Mouse (Mus musculus) gastrocnemius, postnatal 10 days (tissue): ENCODE data around the gene Rgs12. TPM values are rescaled to one million over a fixed set of nuclear protein-coding genes. Genes with fewer than 3 reads are reported as not detected.

Experiments
- DNase-seq: peaks from one replicate; pipeline ENCODE4 v3.0.0; 2021; ENCODE audit warnings: mixed read lengths
- total RNA-seq, 2 experiments: library from RNA; stranded (reverse); gene quantifications; 2 replicates each; pipeline ENCODE4 v1.2.3; 2021

Rgs12 gene
- total RNA-seq, 2 experiments from 2014 or later = 13.7 to 16.6 TPM

DNA sequence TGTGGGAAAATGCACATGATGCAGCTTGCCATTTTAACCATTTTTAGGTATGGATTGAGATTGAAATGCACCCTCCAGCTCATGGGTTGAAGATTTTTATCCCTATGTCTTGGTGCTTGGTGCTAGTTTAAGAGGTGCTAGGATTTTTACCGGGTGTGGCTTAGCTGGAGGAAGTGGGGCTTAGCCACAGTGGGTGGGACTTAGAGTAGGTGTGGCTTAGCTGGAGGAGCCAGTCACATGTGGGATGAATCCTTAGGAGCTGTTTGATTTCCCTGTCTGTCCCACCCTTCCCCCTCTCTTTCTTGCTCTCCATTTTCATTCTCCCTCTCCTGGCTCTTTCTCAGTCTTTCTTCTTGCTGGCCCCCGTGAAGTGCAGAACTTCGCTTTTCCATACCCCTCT is 32.5 kb downstream of the Rgs12 start:
- DNase-seq = no peak

DNA sequence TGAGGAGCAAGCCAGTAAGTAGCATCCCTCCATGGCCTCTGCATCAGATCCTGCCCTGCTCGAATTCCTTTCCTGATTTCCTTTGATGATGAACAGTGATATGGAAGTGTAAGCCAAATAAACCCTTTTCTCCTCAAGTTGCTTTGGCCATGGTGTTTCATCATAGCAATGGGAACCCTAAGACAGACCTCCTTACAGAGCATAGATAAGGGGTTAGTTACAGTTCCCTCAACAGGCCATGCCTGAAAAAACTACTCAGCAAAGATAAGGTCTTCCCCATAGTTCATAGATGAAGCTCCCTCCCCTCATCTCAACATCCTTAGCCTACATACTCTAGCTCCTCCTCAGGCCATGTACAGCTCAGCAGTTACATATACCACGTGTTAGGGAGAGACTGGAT is 35.7 kb downstream of the Rgs12 start:
- DNase-seq = no peak

DNA sequence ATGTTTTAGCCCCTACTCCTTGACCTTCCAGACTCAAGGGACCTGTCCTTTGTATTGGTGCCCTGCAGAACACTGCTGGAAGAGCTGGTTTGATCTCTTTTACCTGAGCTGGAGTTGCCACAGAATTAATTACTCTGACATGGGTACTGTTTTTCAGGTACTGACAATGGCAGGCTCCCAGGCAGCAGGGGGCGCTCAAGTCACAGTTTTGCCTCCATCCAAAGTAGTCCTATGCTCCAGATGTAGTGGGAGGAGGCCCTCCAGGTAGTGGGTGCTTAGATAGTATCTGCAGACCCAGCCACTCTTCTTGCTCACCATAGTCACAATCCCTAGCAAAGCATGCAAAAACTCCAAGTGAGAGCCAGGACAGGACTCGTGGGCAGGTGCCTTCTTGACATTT is 36.6 kb downstream of the Rgs12 start:
- DNase-seq = peak; percentile 87

DNA sequence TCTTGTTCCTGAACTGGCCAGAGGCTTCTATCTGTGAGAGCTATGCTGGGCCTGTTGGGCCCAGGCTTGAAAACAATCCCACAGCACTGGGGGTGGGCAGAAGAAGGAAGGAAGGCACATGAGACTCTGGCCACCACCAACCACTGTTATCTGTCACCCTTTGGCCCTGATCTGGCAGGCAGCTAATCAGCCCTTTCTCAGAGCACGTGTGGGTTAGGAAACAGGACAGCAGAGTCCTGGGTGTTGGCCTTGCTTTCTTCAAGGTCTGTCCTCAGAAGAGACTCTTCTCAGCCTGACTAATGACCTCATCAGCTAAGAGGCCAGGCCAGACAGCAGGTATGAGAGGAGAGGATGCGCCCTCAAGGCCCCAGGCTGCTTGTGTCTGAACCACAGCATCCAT is 38.2 kb downstream of the Rgs12 start:
- DNase-seq = no peak

DNA sequence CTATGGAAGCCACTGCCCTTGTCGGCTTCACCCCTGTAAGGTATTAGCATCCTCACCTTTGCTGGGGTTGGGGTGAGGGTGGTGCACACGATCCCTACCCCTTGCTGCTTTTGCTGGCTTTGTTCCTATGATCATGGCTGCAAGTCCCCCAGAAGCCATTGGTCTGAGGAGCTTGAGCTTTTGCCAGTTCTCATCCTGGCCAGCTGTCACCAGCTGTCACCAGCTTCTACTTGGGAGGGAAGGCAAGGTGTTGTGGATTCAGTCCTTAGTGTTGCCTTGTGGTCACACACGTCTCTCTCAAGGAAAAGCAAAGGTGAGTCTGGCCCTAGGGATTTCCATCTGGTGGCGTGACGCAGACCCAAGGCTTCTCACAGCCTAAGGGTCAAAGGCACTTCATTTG is 39.4 kb downstream of the Rgs12 start:
- DNase-seq = no peak

DNA sequence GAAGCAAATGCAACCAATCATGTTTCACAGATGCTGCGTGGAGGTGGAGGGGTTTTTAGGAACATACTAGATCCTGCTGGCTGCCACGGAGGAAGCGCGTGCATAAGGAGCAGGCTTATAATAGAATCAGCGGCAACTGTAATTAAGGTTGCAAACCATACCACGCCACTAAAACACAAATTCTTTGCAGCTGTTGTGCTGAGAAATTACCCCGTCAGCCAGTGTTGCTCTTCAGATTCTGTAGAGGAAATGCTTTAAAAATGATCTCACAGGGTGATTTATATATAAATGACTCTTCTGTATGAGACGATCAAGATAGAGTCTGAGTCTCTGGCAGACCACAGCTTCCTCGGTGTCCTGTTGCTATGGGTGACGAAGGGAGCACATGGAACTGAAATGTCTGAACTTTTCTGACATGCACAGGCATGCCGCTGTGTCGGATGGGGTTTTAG is 40.1 kb downstream of the Rgs12 start:
- no peak for DNase-seq

DNA sequence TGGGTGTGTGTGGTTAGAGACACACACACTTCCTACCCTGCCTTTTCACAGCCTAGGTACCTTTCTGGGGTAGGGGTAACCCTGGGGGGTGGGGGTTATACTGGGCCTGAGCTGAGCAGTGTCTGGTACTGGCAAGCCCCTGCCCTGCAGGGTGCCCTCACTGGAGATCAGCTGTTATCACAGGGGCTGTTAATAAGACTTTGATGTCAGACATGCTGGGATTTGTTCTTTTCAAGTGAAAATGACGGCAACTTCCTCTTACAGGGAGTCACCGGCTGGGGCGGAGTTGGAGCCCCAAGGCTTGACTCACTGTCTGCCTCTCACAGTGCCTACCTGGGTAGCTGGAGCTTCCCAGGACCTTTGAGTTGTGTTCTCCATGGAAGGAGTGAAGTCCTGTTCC is 49.5 kb downstream of the Rgs12 start:
- DNase-seq = no peak

DNA sequence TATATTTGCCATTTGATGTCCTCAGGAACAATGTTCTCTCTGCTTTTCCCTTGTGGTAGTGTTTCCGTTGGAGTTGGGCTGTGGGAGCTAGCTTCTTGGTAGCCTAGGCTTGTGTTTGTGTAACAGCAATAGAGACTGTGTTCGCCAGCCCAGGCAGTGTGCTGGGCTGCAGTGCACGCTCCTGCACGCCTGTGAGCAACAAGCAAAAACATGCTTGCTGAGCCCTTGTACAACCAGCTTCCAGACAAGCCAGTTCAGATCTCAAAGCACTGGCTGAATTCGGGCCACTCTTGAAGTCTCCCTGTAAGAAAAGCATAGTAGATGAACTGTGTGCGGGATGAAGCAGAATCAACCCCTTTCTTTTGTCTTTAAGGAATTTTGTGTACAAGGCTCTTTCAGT is 50.0 kb downstream of the Rgs12 start:
- DNase-seq = no peak

DNA sequence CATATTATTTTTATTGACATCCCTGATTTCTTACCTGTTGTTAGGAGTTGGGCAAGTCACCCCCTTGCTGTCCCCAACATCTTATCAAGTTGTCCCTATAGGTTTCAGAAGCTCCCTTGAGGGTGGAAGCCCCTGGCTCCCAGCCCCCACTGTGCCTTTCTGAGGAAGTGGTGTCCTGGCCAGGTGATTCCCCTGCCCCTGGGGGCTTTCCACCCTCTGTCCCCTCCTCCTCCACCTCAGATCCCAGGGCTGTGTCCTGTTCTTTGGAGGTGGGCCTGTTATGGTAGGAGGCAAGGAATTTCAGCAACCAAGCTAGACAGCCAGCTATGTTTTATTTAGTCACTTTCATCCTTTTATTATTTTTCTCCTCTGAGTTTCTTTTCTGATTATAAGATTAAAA is 51.1 kb downstream of the Rgs12 start:
- DNase-seq = no peak

DNA sequence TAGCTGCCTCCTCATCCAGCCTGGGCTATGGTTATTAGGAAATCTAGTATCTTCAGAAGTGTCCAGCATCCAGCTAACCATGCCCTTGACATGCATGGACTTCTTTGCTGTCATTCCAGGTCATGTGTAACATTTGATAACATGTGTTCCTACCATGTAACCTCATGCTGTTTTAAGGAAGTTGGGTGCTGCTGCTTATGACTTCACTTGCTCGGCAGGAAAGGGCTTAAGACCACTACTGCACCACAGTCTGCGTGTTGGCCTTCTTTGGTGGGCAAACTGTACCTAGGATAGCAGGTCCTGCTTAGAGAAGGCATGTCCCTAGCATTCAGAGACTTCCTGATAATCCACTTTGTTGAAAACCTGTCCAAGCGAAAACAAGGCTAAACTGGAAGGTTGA is 51.9 kb downstream of the Rgs12 start:
- no peak for DNase-seq

DNA sequence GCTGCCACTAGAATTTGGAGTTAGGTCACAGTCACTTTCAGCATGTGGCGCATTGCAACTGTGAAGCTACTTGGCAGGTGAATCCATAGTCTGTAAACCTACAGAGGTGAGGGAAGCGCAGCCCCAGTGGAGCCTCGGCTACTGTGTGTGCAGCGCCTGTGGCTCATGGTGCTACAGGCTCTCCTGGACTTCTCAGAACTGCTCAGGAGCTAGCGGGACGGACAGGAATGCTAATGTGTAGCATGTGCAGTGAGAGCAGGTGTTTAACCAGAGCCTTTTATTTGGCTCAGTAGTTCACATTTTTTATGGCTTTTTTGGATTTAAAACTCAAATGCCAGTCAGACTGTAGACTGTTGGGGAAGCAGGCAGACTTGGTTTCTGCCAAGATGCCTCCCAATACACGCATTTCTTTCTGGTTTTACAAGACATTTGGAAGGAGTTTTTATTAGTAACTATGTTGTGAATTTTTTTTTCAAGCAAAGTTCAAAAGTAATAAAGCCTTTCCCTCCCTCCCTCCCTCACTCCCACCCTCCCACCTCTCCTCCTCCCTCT is 54.4 kb downstream of the Rgs12 start:
- no peak for DNase-seq

DNA sequence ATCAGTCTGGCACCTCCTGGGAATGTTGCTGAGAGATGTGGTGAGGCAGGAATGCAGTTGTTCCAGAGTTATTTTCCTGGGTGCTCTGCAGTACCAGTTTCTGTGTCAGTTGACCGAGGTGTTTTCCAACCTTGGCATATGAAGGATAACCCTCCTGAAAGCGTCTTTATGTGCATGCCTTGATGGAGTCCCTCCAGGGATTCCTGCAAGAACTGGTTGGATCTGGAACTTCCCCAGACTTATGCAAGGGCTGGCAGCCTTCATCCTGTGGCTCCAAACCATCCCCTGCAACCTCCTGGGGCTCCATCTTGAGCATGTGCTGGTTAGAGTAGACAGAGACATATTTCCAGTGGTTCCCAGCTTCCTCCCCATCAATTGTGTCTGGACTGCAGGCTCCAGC is 55.5 kb downstream of the Rgs12 start:
- no peak for DNase-seq

DNA sequence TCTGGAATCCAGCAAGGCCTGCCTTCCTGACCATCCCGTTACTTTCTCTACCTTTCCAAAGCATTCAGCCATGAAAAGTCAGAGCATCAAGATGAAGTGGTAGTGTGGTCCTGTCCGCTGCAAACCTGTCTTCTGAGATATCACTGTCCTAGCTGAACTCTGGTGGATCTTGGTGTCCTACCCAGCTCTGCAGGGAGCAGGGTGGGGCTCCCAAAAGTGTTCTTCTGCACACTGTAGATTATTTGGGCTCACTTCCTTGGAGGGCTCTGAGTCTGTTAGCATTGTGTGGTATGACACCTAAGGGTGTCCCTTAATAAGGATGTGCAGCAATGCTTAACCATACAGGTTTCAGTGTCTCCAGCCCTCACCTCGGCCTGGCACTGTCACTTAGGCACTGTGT is 56.4 kb downstream of the Rgs12 start:
- DNase-seq = no peak

DNA sequence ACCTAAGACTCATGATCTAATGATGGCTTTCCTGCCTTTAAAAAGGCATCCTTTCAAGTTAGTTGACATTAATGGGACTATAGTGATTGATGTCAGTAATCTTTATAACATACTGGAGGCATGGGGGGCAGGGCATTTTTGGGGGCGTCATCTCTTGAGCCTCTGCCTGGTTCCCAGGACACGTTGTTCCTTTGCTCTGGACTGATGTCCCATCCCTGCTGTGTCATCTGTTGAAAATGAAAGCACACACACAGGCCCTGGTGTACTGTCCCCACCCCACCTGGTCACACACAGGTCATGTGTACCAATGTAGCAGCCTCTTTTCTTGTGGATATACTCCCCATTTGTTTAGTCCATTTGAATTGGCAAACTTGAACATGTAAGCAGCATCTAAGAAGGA is 57.4 kb downstream of the Rgs12 start:
- no peak for DNase-seq

DNA sequence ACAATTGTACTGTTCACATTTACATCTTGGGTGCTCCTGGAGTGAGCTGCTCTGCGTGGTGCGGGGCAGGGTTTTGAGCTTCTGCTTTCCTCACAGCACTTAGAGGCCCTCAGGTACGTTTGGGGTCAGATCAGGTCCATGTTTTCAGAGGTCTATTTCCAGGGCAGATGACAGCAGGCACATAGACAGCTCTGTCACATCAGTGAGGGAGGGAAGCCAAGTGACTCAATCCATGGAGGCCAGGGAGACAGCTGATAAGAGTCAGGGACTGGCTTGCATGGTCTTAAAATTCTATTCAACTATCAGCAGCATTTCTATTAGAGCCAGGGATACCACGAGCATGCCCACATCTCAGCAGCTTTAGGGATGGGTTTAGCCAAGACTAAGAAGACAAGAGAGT is 59.9 kb downstream of the Rgs12 start:
- DNase-seq = no peak

DNA sequence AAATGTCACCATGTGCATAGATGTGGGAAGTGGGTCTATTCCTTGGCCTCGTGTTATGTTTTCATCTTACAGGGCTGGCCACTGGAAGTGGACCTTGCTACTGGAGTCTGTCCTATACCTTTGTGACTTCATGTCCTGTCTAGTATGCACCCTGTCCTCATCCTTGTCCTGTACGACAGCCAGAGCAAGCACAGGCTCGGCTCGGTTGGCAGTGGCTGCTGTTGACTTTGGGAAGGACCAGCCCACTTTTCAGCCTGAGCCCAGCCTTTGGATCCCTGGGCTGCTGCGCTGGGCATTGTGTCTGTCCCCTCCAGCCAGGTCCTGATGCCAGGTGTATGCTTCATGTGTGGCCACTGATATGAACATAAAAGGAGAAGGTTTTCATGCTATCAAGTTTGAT is 61.4 kb downstream of the Rgs12 start:
- DNase-seq = no peak

DNA sequence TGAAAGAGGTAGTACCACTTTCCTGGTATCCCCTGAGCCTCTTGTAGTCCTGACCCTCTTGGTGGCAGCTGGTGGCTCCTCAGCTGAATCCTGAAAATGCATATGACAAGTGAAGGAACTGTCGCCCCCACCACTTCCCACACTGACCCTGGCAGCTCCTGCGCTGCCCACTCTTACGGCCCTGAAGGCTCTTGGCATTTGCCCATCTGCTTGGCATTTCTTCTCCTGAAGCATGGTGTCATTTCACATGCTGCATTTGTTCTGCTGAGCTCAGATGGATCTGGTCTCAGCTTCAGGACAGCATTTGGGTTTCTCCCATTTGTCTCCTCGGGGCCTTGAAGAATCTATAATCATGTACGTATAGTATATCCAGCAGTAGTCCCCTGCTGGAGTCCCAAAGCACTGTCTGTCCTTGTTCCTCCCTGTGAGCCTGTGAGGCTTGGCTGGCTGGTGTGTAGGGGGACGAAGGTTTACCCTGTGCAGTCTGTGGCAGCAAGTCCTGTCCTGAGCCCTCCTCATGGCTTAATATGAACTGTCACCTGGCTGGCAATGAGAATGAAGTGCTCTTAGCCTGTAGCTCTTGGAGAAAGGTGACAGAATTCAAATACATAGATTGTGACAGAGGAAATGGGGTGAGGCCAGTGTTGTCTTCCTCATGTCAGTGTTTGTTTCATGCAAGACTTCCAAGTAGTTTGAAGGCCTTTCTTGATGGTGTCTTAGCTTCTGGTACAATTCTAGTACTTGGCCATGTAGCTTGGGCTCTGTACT is 62.1 kb downstream of the Rgs12 start:
- DNase-seq = no peak

DNA sequence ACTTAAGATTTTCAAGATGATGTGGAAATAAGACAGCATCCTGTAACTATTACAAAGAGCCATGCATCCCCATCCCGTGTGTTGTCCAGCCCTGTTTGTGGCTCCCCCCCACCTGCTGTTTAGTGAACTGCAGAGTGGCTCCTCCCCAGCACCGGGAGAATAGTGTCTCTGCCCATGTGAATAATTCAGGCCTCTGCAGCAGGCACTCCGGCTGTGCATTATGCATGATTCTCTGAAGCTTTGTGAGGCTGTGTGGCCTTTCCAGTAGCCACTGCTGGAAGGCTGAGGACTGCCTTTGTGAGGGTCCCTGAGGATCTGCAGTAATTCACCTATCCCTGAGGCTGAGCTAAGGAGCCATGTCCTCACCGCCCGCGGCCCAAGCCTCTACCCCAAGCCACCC is 64.8 kb downstream of the Rgs12 start:
- no peak for DNase-seq

DNA sequence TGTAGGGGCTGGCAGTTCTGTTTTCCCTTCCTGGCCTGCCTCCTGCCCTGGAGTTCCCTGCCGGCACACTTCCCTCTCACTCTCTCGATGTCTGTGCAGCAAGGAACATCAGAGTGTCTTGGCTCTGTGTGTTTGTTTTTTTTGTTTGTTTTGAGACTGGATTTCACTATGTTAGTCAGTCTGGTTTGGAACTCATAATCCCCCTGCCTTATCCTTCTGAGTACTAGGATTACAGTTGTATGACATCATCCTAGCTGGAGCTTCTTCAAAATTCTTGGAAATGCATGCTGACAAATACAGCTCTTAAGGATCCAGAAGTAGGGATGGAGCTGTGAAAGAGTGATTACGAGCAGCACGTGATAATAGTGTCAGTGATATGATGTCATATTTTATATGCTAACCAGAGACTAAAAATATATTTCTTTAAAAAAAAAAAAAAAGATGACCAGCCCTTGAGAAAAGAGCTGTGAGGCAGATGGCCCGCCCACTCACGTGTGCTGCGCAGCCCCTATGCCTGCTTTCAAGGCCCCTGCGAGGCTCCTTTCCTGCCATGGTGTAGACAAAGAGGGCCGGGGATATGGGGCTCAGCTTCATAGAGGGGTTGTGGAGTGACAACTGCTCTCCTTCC is 70.5 kb downstream of the Rgs12 start:
- no peak for DNase-seq

DNA sequence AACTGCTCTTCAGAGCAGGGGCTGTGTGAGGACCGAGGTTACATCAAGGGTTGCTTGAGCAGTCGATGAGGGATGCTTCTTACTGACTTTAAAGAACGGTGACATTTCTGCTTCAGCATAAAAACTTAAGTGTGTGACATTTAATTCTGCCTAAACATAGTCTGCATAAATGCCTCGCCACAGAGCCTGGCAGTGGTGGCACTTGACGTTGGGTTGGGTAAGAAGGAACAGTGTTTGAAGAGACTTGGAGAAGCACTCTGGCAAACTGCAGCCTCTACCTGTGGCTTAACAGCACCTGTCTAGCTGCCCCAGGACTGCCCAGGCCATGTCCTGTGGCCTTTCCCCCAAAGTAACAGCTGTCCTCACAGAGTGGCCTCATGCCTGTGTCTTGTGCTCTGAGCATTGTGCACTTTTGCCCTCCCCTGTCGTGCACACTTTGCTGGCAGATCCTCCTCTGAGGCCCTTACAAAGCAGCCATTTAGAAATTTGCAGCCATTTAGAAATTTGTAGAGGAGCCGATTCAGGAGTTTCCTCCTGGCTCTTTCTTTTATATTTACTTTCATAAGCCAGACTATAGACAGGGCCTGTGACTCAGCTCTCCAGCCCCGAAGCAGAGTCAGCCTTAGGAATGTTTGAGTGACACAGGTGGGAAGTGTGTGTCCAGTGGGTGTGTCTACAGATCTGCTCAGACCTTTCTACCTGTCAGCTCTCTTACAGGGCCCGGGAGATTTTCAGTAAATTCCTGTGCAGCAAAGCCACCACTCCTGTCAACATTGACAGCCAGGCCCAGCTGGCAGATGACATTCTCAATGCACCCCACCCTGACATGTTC is 71.4 kb downstream of the Rgs12 start:
- no peak for DNase-seq

DNA sequence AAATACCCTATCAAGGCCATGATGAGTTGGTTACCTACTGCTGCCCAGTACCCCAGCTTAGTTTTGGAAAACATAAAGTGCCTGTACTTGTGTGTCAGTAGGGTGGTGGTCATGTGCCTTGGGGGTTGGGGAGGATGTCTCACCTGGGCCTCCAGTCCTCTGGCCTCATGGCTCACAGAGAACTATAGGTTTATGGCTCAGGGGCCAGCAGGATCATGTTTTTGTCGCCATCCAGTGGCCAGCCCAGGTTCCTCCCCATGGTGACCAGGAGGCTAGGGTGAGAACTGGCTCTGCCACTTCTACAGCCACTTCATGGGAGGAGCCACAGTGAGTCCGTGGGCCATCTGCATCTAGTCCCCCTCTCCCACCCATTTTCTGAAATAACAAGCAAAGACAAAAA is 75.7 kb downstream of the Rgs12 start:
- DNase-seq = peak; percentile 56

DNA sequence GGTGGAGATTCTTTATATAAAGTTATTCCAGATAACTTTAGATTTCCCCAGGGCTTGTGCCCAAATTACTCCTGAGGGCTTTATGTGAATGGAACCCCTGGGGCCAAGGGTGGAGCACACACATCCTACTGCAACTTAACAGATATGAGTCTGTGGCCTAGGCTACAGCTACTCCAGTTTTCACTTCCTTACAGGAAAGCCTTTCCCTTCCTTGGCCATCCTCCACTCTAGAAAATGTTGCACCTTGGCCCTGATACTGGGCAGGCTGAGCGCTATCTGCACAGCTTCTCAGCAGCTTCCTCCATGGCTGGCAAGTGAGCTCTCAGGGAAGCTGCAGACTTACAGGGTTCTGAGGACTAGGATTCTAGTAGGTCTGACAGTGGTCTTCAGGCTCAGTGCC is 80.1 kb downstream of the Rgs12 start:
- no peak for DNase-seq

DNA sequence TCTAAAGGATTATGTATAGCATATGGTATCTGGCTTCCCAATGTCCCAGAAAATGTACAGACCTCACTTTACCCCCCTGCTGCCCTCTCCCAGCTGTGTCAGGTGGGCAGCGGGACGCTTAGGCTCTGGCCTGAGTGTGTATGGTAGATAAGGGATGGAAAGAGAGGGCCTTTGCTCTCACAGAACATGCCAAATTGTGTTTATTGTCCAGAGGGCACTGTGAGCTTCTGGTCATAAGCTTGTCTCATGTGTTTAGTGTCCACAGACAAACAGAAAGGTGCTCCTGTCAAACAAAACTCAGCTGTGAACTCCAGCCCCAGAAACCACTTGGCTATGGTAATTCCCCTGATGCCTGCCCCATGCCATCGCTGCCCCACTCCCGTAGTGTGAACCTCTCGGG is 80.5 kb downstream of the Rgs12 start:
- no peak for DNase-seq
